Mouse (Mus musculus) frontal cortex, postnatal 10 days (tissue): ENCODE data around the gene Ctdspl.

Experiments used
- DNase-seq, 2 experiments: peaks; one replicate each; pipeline ENCODE4 v3.0.0; 2022; ENCODE audit warnings: low spot score in 2 of 2, mixed read lengths in 1 of 2

Gene Ctdspl

GRCm38 (mm10) chr9:118926111-118926650, at the start of gene Ctdspl:
TSS of gene Ctdspl (plus strand) at chr9:118926453.
- DNase-seq, result peak in 1 of 2 experiments; percentile 70

- no peak for DNase-seq
These were observed 49.4 kb upstream of the Ctdspl start for GRCm38 (mm10) chr9:118876902-118877301.

- no peak for DNase-seq
These were observed 48.8 kb upstream of the Ctdspl start for GRCm38 (mm10) chr9:118877365-118878008.

GRCm38 (mm10) chr9:118878596-118878995, 47.7 kb upstream of the Ctdspl start:
- DNase-seq, result no peak

- no peak for DNase-seq
These were observed 44.8 kb upstream of the Ctdspl start for GRCm38 (mm10) chr9:118881281-118881945.

GRCm38 (mm10) chr9:118881946-118882284, 44.3 kb upstream of the Ctdspl start:
- DNase-seq, result no peak

GRCm38 (mm10) chr9:118883150-118883549, 43.1 kb upstream of the Ctdspl start:
- DNase-seq, result no peak

GRCm38 (mm10) chr9:118885785-118886184, 40.5 kb upstream of the Ctdspl start:
- no peak for DNase-seq

GRCm38 (mm10) chr9:118887201-118887600, 39.1 kb upstream of the Ctdspl start:
- no peak for DNase-seq

- no peak for DNase-seq
These were observed 38.5 kb upstream of the Ctdspl start for GRCm38 (mm10) chr9:118887734-118888133.

- DNase-seq, result no peak
These were observed 36.1 kb upstream of the Ctdspl start for GRCm38 (mm10) chr9:118890149-118890548.

- DNase-seq, result no peak
These were observed 35.6 kb upstream of the Ctdspl start for GRCm38 (mm10) chr9:118890645-118891044.

- DNase-seq, result no peak
These were observed 35.2 kb upstream of the Ctdspl start for GRCm38 (mm10) chr9:118891068-118891467.

- no peak for DNase-seq
These were observed 34.7 kb upstream of the Ctdspl start for GRCm38 (mm10) chr9:118891593-118891992.

GRCm38 (mm10) chr9:118895101-118895500, 31.2 kb upstream of the Ctdspl start:
- no peak for DNase-seq

- no peak for DNase-seq
These were observed 25.6 kb upstream of the Ctdspl start for GRCm38 (mm10) chr9:118900677-118901076.

- no peak for DNase-seq
These were observed 24.3 kb upstream of the Ctdspl start for GRCm38 (mm10) chr9:118901917-118902316.

GRCm38 (mm10) chr9:118907934-118908620, 18.2 kb upstream of the Ctdspl start:
- peak; percentile 62 to 77 for DNase-seq

- no peak for DNase-seq
These were observed 13.2 kb upstream of the Ctdspl start for GRCm38 (mm10) chr9:118913048-118913447.

- DNase-seq, result no peak
These were observed 12.6 kb upstream of the Ctdspl start for GRCm38 (mm10) chr9:118913613-118914012.

- no peak for DNase-seq
These were observed 11.7 kb upstream of the Ctdspl start for GRCm38 (mm10) chr9:118914589-118914988.

GRCm38 (mm10) chr9:118915290-118915689, 11.0 kb upstream of the Ctdspl start:
- DNase-seq, result no peak
